Mouse (Mus musculus) neural tube, postnatal 0 days (tissue): ENCODE data around the gene Tmem30c. TPM values are rescaled to one million over a fixed set of nuclear protein-coding genes. Genes with fewer than 3 reads are reported as not detected.

Source experiments
- polyA plus RNA-seq: library from polyadenylated mRNA; unstranded; fragments of >200 nt; fragmentation: Nextera tagmentation; extraction: Ambion mirVana; gene quantifications from 2 replicates; pipeline ENCODE4 v1.2.1, GENCODE M21; 2015

Gene Tmem30c
- polyA plus RNA-seq: 0.12 and 0.22 TPM in 2 replicates

GRCm38 (mm10) chr16:57292765-57293164, at the start of gene Tmem30c:
Gene Tmem30c (minus strand): TSS chr16:57292865.

GRCm38 (mm10) chr16:57231089-57231936, 61.4 kb downstream of the Tmem30c start, which contains the start of gene Tbc1d23:
Gene Tbc1d23 (minus strand): TSS chr16:57231504.

Other genes starting within 250 kb of the Tmem30c start
- gene Tmem45a2, start 221.5 kb downstream of the Tmem30c start, polyA plus RNA-seq: 0.13 and 0.15 TPM in 2 replicates
- 63.3 and 63.8 TPM in 2 replicates for gene Tomm70a, start 171.2 kb downstream of the Tmem30c start, polyA plus RNA-seq
- 68.9 and 73.2 TPM in 2 replicates for gene Nit2, start 125.5 kb downstream of the Tmem30c start, polyA plus RNA-seq
- 28.5 and 29.8 TPM in 2 replicates for gene Tbc1d23, start 61.4 kb downstream of the Tmem30c start, polyA plus RNA-seq
- 2.7 and 3.2 TPM in 2 replicates for gene Filip1l, start 60.2 kb upstream of the Tmem30c start, polyA plus RNA-seq